Mouse (Mus musculus): ENCODE data around the gene Mad2l1bp.

Gene Mad2l1bp

DNA sequence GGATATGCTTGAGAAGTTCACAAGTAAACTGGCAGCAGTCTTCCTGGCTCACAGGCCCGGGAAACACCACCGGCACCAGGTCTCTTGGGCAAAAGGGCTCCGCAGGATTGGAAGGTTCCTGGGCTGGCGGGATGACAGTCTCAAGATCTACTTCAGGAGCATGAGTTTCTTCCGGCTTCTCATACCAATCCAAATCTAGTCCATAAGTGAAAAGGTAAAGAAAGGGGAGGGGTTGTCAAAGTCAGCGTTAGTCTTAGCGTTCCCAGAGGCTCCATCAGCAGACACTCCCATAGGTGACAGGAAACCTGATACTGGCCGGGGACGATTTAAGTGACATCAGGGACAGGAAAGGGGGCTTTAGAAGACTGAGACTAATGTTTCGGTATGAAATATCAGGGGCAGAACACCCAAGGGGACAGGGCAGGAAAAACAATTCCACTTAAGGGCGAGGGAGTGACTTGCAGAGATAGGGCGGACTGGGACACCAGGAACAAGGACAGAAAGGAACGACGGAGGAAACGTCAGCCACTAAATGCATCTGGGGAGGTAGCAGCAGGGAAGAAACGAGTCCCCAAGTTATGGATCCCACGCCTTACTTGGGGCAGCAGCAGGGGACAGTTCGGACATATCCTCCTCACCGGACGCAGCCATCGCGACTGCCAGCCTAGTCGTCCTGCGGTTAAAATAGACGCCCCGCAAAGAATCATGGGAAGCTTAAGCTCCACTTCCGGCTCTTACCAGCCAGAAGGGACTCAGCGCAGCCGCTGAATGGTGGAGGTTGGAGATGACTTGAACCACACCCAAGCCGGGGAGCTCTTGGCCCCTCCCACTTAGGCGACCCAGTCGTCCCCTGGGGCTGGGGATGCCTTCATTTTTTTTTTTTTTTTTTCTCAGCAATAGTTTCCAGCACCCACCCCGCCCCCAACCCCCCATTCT lies at the start of gene Mad2l1bp:
Gene Mad2l1bp (minus strand): TSS at position 707 of the 936 bp plus-strand sequence.
- peak; percentile 84 to 91 for DNase-seq

DNA sequence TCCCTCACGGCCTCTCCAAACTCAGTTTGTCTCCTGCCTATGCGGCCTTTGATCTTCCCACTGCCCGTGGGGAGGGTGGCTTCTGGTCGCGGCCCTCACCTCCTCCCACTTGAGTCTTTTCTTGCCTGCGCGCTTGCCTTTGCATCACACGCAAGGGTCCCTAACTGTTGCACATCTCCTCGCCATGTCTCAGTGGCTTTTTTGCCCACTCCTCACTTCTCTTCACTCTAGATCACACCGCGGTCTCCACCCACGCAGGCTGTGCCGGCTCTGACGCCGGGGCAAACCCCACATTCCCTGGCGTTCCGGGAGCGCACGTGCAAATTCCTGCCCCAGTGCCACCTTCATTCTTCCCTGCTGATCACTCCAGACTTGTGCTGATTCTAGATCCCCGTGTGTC lies 49.7 kb upstream of the Mad2l1bp start:
- DNase-seq: no peak

DNA sequence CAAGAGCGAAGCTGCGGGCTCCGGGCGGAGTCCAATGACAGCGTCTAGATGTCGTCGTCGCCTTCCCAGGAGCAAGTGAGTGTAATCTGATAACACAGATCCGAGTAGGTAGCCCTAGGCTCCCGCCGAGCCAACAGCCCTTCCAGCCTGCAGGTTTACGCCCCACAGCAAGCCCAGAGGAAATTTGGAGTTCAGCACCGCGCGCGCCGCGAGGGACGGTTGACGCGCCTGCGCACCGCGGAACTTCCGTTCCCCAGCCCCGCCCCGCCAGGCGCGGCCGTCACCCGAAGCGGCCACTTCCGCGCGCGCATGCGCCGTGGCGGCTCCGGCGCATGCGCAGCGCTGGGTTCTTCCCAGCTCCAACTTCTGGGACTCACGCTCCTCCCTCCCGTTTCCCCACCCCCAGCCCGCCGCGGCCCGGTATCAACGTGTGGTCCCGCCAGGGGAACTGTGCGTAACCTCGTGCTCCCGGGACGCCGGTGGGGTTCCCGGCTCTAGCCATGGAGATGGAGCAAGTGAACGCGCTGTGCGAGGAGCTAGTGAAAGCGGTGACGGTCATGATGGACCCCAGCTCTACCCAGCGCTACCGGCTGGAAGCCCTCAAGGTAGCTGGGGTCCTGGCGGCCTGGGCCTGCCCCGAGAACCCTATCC lies 49.2 kb upstream of the Mad2l1bp start, which contains the start of the genes Polh and Xpo5:
Gene Polh (minus strand): TSS at position 225 of the 651 bp plus-strand sequence.
Gene Xpo5 (plus strand): TSS at position 362 of the 651 bp plus-strand sequence.
- DNase-seq: peak; percentile 89 to 90

DNA sequence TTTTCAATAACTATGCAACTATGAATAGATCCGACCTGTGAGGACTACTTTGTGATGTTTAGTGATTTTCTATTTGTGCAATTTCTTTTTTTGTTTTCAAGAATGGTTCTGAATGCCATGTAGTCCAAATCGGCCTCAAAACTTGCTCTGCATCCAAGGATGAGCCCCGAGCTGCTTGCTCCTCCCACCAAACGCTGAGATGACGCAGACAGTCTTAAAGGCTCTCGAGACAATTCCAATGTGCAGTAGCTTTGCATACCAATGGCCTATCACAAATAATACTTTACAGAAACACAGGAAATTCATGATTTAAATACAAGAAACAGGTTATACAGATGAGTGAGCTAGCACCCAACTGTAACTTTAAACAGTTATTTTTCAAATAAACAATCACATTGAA lies 47.8 kb upstream of the Mad2l1bp start:
- DNase-seq: no peak

DNA sequence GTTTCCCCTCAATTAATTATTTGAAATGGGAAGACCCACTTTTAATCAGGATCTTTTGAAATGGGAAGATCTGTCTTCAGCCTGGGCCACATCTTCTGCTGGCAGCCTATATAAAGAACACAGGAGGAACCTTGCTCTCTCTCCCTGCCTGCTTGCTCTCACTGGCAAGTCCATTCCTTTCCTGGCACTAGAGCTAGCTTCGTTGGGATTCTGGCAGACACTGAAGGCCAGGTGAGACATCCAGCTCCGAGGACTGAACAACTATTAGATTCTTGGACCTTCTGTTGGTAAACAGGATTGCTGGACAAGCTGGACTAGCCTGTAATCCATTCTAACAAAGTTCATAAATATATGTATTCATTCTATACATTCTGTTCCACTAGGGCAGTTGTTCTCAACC lies 35.5 kb upstream of the Mad2l1bp start:
- no peak for DNase-seq

DNA sequence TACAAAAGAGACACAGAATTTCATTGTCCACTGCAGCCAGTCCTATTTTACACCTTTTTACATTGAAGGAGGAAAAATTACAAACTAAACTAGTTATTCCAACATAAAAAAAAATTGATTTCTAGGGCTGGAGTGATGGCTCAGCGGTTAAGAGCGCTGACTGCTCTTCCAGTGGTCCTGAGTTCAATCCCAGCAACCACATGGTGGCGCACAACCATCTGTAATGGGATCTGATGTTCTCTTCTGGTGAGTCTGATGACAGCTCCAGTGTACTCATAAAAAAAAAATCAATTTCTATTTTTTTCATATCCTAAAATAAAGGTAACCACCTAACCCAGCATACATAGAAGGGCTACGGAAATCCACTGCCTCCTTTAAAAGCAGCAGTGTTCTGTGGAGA lies 28.9 kb upstream of the Mad2l1bp start:
- DNase-seq: no peak

DNA sequence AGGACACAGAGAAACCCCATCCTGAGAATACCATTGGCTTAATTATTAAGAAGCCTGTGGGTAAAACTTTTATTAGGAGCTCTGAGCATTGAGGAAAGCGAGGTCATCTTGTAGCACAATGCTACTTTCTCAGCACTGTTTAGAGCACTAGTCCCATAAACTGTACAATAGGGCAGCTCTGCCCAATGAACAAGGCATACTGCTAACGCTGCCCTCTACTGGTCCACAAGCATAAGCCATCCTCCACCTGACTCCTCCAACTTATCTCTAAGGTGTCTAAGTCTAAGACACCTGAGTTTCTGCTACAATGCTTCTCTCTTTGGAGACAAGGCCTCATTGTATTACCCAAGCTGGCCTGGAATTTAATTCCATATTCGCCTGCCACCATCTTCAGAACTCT lies 17.2 kb upstream of the Mad2l1bp start:
- DNase-seq: no peak

DNA sequence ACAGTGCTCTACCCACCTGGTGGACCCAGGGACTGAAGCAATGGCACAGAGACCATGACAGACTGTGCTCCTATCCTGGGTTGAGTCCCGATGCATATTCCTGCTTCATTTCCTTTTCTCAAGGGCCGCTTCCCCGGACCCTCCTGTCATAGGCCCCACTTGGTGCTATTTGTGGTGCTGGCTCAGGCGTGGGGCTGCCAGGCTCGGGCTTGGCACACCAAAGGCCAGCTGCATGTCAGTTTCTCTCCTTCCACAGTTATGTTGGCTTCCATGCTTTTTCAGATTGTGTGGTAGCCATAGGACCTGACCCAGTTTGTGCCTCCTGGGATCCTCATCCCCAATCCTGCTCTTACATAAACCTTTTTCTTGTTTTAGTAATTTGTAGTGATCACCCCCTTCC lies 15.4 kb upstream of the Mad2l1bp start:
- no peak for DNase-seq

DNA sequence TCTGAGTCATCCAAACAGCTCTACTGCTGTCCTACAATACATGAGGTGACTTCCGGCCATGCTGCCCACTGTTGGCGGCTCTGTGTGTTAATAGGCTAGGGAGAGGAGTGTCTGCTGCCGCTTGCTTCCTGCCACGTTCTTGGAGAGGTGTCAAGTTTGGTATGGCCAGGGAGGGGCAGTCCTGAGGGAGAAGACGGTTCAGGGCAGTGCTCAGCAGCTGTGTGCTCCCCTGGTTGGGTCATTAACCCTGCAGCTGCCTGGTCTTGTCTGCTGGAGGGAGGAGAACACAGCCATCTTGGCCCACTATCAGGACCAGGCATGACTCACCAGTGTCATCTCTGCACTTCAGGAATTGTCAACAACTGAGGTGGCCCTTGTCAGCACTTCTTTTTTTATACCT lies 15.0 kb upstream of the Mad2l1bp start:
- DNase-seq: no peak

DNA sequence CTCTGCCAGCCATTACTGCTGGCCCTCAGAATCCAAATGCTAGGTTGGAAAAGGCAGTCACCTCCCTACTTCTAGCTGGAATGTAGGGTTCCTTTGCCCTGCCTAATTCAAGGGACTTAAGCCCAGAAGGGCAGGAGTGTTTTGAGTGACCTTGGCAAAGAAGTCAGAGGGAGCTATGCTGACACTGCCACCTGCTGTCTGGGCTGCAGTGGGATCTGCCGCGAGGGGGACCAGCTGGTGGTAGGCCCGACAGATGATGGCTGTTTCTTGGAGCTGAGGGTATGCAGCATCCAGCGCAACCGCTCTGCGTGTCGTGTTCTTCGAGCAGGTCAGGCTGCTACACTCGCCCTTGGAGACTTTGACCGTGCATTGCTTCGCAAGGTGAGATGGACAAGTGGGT lies 13.7 kb upstream of the Mad2l1bp start:
- no peak for DNase-seq

DNA sequence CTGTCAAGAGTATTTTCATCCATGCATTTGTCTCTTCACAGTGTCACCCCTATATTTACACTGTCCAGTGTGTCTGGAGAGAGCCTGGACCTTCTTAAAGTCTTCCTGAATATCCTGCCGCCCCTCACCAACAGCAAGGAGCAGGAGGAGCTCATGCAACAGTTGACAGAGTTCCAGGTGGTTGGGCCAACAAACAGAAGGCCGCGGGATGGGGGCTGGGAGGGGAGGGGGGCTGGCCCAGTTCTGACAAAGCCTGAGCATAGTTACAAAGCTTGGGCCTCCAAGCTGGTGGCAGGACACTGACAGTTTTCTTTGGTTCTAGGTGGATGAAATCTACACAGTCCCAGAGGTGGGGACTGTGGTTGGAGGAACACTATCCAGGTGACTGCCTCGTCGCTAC lies 12.9 kb upstream of the Mad2l1bp start:
- DNase-seq: no peak

DNA sequence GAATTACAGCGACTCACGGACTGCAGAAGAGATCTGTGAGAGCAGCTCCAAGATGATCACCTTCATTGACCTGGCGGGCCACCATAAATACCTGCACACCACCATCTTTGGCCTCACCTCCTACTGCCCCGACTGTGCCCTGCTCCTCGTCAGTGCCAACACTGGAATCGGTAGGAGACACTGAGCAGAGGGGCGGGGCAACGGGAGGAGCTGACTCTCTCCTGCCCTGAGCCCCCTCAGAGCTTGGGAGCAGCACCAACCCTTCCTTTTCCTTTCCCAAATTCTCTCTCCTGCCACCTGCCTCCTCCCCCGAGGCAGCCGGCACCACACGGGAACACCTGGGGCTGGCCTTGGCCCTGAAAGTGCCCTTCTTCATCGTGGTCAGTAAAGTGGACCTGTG lies 12.1 kb upstream of the Mad2l1bp start:
- DNase-seq: no peak

DNA sequence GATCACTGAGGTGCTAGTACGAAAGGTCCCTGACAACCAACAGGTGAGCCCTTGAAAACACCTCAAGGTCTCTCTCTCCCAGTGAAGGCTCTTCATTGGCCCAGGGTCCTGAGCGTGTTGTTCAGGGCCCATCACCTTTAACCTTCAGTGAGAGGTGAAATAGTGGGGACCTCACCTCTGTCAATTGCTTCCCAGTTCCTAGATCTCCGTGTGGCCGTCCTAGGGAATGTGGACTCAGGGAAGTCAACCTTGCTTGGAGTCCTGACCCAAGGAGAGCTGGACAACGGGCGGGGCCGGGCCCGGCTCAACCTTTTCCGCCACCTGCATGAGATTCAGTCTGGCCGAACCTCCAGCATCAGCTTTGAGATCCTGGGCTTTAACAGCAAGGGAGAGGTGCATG lies 11.4 kb upstream of the Mad2l1bp start:
- DNase-seq: no peak

DNA sequence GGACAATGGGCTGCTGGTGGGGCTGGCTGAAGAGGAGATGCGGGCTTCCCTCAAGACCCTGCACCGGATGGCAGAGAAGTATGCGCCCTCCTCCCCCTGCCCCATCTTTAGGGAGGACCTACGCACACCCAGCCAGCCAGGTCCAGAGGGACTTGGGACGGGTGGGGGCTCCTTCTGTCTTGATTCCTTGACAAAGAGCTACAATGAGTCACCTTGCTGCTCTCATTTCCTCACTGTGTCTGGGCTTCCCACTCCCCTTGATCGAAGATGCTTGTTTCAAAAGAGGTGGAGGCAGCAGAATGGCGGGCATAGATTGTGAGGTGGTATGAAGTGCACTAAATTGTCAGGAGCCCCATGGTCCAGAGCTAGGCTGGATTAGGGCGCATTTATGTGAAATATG lies 10.9 kb upstream of the Mad2l1bp start:
- no peak for DNase-seq

DNA sequence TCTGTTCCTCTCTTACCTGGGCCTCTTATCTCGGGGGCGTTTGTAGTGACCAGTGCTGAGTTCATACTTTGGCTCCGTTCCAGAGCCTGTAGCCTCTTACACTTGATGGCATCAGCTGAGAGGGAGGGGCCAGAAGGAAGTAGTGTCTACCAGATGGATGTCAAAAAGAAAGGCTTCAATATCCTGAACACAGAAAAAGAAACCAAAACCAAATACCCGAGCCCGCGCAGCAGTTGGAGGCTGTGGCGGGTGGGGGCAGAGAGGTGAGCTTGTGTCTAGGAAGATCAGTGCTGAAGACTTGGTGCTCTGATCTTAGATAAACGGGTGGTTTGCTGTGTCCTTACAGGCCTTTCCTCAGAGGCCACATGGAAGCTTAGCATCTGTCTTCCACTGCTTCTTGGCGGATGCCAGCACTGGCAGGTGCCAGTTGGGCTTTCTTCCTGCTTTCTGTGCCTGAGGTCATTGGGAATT lies 9.6 kb upstream of the Mad2l1bp start:
- DNase-seq: peak; percentile 54 to 73

DNA sequence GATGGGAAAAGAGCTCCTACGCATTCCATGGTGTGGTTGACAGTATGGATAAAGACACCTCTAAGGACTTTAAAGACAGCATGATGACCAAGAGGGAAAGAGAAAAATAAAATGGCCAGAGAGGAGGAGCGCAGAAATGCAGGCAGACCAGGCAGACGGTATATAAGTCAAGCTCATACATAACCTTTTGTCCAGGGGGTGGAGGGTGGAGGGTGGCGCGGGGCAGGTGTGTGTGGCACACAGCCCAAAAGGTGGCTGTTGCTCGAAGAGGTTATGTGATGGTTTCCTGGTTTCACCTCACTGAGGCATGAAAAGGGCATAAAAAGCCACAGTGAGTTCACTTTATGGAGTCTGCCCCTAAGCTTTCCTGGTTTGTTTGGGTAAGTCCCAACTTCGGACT lies 9.2 kb upstream of the Mad2l1bp start:
- DNase-seq: no peak

DNA sequence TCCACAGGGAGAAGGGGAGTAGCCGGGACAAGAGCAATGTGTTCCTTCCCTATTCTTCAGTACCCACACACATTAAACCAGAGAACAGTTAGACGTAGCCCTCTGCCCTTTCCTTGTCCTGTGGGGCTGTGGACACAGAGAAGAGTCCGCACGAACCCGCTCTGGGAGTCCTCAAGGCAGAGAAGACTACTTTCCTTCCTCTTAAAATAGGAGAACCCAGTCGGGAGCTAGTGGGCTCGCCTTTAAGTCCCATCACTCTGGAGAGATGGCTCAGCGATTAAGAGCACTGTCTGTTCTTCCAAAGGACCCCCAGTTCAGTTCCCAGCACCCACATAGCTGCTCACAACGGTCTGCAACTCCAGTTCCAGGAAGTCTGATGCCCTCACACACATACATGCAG lies 8.4 kb upstream of the Mad2l1bp start:
- DNase-seq: no peak

DNA sequence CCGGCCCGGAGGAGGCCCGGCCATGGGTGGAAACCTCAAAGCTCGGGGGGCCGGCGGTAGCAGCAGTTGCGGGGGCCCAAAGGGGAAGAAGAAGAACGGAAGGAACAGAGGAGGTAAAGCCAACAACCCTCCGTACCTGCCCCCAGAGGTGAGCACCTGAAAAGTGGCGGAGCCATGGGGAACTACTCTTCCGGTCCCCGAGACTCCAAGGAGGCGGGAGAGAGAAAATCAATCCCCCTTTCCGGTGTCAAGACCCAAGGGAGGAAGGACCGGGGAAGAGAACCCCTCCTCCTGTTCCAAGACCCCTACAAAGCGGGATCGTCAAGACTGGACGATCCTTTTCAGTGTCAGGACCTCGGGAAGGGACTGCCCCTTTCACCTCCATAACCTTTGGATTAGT lies 7.8 kb upstream of the Mad2l1bp start:
- DNase-seq: no peak

DNA sequence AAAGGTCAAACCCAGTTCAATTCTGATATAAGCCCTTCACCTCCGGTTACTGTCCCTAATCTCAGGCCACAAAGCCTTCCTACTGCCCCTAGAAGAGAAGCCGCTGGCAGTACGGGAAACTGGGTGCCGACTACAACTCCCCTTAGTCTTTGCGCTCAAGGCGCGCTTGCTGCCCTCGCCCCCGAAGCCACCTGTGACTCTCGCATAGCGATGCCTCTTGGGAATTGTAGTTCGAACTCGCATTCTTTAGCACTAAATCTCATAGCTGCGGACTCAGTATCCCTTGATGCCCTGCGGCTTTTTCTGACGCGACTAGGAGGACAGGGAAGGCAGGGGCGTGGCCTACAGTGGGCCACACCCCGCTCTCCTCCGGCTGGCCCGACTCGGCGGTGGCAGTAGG lies 7.3 kb upstream of the Mad2l1bp start, which contains the start of gene Gtpbp2:
Gene Gtpbp2 (plus strand): TSS at position 347 of the 400 bp plus-strand sequence.
- DNase-seq: peak; percentile 94 to 98

DNA sequence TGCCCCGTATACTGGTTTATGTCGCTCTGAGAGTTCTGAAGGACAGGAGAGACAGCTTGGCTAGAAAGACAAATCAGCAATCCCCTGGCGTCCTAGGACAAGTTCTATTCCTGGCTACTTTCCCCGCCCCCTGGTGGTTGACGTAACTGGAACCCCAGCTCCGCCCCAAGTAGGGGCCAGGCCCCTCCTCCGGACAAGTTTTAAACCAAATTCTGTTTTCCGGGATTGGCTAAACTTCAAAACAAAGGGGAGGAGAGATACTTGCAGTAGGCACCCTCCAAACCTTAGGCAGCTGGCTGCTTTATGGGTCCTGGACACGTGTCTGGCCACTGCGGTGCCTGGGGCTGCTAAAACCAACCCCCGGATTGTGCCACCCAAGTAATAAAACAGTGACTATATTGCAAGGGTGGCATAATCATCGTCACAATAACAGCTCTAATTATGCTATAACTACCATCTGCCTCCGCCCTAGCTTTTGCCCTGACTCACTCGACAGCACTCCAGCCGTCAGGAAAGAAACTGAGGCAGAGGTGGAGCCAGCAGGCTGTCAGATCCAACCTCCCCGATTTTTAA lies 6.8 kb upstream of the Mad2l1bp start:
- peak; percentile 83 to 91 for DNase-seq

DNA sequence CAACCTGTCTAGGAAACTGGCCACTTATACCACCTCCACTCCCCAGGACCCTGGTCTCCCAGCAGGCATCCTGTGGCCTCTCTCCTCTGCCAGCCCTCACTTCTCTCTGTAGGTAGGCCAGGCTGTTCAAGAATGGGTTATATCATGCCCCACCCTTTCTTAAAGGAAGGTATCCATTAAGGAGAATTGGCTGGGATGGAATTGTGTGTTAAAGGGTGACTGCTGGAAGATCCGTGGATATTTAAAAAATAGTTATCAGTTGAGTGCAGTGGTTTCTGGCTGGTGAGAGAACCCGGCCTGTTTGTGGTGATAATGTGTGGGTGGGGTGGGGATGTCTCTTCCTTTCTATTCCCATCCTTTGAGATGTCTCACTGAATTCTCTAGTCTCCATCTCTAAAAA lies 5.9 kb upstream of the Mad2l1bp start:
- no peak for DNase-seq

DNA sequence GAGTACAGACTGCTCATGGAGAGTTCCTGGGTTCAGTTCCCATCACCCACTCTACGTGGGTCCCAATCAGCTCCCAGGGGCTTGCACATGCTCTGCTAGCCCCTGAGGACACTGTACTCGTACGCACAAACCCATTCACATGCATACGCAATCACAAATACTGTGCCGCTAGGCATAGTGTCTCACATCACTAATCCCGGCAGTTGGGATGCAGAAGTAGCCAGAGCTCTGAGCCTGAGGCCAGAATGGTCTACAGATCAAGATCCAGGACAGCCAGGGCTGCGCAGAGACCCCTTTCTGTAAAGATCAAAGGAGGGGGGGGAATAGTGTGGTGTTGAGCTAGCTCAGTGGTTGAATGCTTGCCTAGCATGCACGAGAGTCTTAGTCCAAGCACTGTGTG lies 3.8 kb upstream of the Mad2l1bp start:
- DNase-seq: no peak

DNA sequence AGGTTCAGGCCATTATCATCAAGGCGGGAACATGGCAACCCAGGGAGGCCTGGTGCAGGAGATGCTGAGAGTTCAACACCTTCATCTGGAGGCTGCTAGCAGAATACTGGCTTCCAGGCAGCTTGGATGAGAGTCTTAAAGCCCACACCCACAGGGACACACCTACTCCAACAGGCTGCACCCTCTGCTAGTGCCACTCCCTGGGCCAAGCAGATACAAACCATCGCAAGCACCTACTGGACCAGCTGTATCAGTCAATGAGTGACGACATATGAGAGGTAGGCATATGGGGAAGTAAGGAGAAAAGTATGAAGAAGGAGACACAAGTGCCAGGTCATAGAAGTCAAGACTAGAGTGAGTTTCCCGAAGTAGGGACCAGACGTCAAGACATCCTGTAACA lies 3.3 kb upstream of the Mad2l1bp start:
- DNase-seq: no peak

DNA sequence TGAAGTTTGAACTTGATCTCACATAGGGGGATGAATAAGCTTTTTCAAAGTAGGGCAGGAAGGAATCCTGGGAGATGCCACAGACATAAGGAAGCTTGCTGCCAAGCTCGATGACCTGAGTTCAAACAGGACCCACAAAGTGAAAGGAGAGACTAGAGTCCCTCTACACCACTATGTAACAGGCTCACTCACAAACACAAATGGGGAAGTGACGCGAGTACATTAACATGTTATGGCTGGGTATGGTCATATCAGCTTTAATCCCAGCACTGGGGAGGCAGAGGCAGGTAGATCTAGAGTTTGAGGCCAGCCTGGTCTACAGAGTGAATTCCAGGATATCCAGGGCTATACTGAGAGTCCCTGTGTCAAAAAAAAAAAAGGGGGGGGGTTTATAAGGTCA lies 983 bp upstream of the Mad2l1bp start:
- no peak for DNase-seq
